Mouse (Mus musculus) liver, postnatal 0 days (tissue): ENCODE results near the gene Sez6. TPM values are rescaled to one million over a fixed set of nuclear protein-coding genes. Genes with fewer than 3 reads are reported as not detected.

Experiments
- ATAC-seq: fragments of 200-750 bp; cut with Nextera tagmentation; 2 replicates; pipeline ENCODE4 v1.8.0; 2017; ENCODE audit warnings: mild to moderate bottlenecking, moderate library complexity
- DNase-seq: peaks from one replicate; pipeline ENCODE4 v3.0.0-alpha.2; 2016
- H3K27ac ChIP-seq: fragments of 300-500 bp; sonication (generic); 2 replicates; pipeline ENCODE4 v1.5.1; 2014; ENCODE audit warnings: antibody characterized with exemption, moderate library complexity, mild to moderate bottlenecking, low read depth
- H3K27me3 ChIP-seq: fragments of 300-500 bp; sonication (generic); 2 replicates; pipeline ENCODE4 v1.6.1; 2014; ENCODE audit warnings: low read length, control low read depth, mixed read lengths; ENCODE audit not compliant: insufficient read depth
- H3K36me3 ChIP-seq: fragments of 300-500 bp; sonication (generic); replicated peaks from 2 replicates; pipeline ENCODE4 v1.6.1; 2014; ENCODE audit warnings: mild to moderate bottlenecking, control low read depth, low read length, moderate library complexity, mixed read lengths; ENCODE audit not compliant: insufficient read depth
- H3K4me1 ChIP-seq: fragments of 300-500 bp; sonication (generic); 2 replicates; pipeline ENCODE4 v1.6.1; 2014; ENCODE audit warnings: antibody characterized with exemption, mild to moderate bottlenecking, control low read depth; ENCODE audit not compliant: insufficient read depth
- H3K4me2 ChIP-seq: fragments of 300-500 bp; sonication (generic); 2 replicates; pipeline ENCODE4 v1.6.1; 2014; ENCODE audit warnings: low read depth, mild to moderate bottlenecking, low read length, moderate library complexity, mixed read lengths
- H3K4me3 ChIP-seq: fragments of 300-500 bp; sonication (generic); 2 replicates; pipeline ENCODE4 v1.5.1; 2014; ENCODE audit warnings: low read depth, low read length
- H3K9ac ChIP-seq: fragments of 300-500 bp; sonication (generic); replicated peaks from 2 replicates; pipeline ENCODE4 v1.6.1; 2014; ENCODE audit warnings: mild to moderate bottlenecking, moderate library complexity
- H3K9me3 ChIP-seq: fragments of 300-500 bp; sonication (generic); 2 replicates; pipeline ENCODE4 v1.6.1; 2016; ENCODE audit warnings: mild to moderate bottlenecking, control low read depth, low read length, mixed read lengths
- CTCF ChIP-seq: sonication (generic); IDR thresholded peaks from 2 replicates; pipeline ENCODE4 v1.5.1; 2016; ENCODE audit warnings: antibody characterized with exemption, low read depth
- EP300 ChIP-seq: IDR thresholded peaks from 2 replicates; pipeline ENCODE4 v1.6.1; 2016; ENCODE audit warnings: antibody characterized with exemption, low read depth, mild to moderate bottlenecking
- WGBS: fragments of 180-500 bp; shearing (Covaris S2); extraction: QIAGEN DNeasy Blood & Tissue Kit; methylation state at CpG from one replicate; pipeline ENCODE4 v1.1.7; 2014; ENCODE audit not compliant: insufficient replicate concordance; 5-methylcytosine and 5-hydroxymethylcytosine counted together
- polyA plus RNA-seq: library from polyadenylated mRNA; unstranded; fragments of >200 nt; fragmentation: Nextera tagmentation; extraction: Ambion mirVana; gene quantifications from 2 replicates; pipeline ENCODE4 v1.2.1, GENCODE M21; 2015

The Sez6 gene
- polyA plus RNA-seq, 1 experiment from 2014 or later, result not detected

- no peaks in the 10 kb centered on the region for H3K9me3 ChIP-seq
- peaks cover 3% of the 10 kb centered on the region; the same call in 1 of the 2 replicates for H3K27me3 ChIP-seq
- DNase-seq (peak; percentile 51), ATAC-seq (no peak)
- H3K4me2 ChIP-seq, result no peak overlapping the region
- no peak overlapping the region for H3K4me3 ChIP-seq
- no peaks in the 10 kb centered on the region for H3K36me3 ChIP-seq
- WGBS, result 24% methylated on average over 9 of the region's 9 CpGs
- H3K27ac ChIP-seq, result no peak overlapping the region
- no peak overlapping the region for H3K9ac ChIP-seq
- TF ChIP-seq CTCF (peak; percentile 78), EP300 (no peak)
- H3K4me1 ChIP-seq, result no peaks in the 10 kb centered on the region; the same call in 1 of the 2 replicates
Observed at GRCm38 (mm10) chr11:77953671-77954070, 23.1 kb downstream of the Sez6 start.

- Histone ChIP-seq H3K9ac (no peak overlapping the region), H3K4me3 (no peak overlapping the region), H3K9me3 (no peaks in the 10 kb centered on the region), H3K4me2 (no peak overlapping the region), H3K27me3 (peaks cover 3% of the 10 kb centered on the region; the same call in 1 of the 2 replicates), H3K27ac (no peak overlapping the region), H3K4me1 (no peaks in the 10 kb centered on the region; the same call in 1 of the 2 replicates), H3K36me3 (no peaks in the 10 kb centered on the region)
- ATAC-seq (no peak), DNase-seq (no peak)
- no peak for TF ChIP-seq EP300
- no peak for TF ChIP-seq CTCF
- 59% methylated on average over 3 of the region's 3 CpGs for WGBS
Observed at GRCm38 (mm10) chr11:77956428-77956827, 25.8 kb downstream of the Sez6 start.

DNA sequence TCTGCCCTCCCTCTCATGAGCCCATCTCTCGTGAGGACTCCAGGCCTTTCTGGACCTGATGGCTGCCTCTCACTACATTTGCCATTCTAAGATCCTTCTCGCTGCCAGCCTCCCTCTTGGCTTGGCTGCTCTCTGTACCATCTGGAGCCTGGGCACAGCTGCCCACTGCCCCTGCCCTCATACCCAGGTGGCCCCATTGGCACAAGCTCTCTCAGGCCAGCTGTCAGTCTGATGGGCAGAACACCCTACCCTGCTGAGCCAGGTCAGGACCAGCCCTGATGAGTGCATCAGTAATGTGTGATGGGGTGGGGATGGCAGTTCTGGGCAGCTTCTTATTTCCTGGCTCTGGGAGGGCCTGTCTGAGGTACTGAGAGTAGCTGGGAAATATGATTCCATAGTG is 27.7 kb downstream of the Sez6 start:
- H3K4me3 ChIP-seq, result no peak overlapping the region
- no peak for ATAC-seq
- H3K9me3 ChIP-seq, result no peaks in the 10 kb centered on the region
- no peak overlapping the region for H3K27ac ChIP-seq
- H3K36me3 ChIP-seq, result no peaks in the 10 kb centered on the region
- peaks cover 7% of the 10 kb centered on the region; the same call in 1 of the 2 replicates for H3K27me3 ChIP-seq
- no peaks in the 10 kb centered on the region; the same call in 1 of the 2 replicates for H3K4me1 ChIP-seq
- 77% methylated on average over 2 of the region's 2 CpGs for WGBS
- no peak for TF ChIP-seq EP300
- no peak for TF ChIP-seq CTCF
- no peak overlapping the region for H3K4me2 ChIP-seq
- DNase-seq, result no peak
- H3K9ac ChIP-seq, result no peak overlapping the region

DNA sequence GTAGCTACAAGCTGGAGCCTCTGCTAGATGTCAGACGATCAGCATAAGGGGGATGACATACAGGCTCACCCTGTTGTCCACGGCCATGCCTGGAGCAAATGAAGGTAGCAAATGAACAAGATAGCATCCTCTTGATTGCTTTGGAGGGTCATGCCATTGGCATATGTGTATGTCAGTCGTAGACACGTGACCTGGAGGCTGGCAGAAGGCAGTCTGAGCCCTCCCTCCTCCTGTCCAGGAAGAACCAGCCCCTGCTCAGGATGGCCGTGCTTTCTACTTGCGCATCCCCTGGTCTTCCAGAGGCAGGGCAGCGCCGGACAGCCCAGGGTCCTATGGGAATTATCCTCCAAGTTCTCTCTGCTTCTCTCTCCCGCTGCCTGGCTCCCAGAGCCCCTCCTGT is 28.3 kb downstream of the Sez6 start:
- no peak overlapping the region for H3K27ac ChIP-seq
- H3K4me1 ChIP-seq, result no peaks in the 10 kb centered on the region; the same call in 1 of the 2 replicates
- H3K9me3 ChIP-seq, result no peaks in the 10 kb centered on the region
- 76% methylated on average over 9 of the region's 9 CpGs for WGBS
- no peak overlapping the region for H3K4me3 ChIP-seq
- no peak for DNase-seq
- no peak overlapping the region for H3K4me2 ChIP-seq
- ATAC-seq, result no peak
- H3K9ac ChIP-seq, result no peak overlapping the region
- H3K36me3 ChIP-seq, result no peaks in the 10 kb centered on the region
- peaks cover 4% of the 10 kb centered on the region; the same call in 1 of the 2 replicates for H3K27me3 ChIP-seq
- TF ChIP-seq CTCF (no peak), EP300 (no peak)

DNA sequence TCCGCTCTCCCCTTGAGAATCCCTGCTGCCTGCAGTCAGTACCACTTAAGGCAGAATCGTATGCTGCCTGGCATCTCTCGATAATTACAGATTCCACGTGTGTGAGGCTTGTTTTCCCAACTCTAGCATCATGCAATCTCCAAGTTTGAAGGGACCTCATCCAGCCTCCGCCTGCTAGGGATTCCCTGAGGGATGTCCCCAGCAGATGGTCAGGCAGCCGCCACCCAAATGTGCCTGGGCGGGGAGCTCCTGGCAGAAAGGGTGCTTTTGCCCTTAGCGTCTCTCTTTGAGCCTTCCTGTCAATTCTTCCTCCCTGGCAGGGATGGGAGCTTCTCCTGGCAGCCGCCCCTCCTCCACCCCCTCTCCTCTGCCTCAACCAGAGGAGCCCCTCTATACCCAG is 29.6 kb downstream of the Sez6 start:
- H3K27me3 ChIP-seq, result peaks cover 4% of the 10 kb centered on the region; the same call in 1 of the 2 replicates
- no peak for DNase-seq
- TF ChIP-seq CTCF (no peak), EP300 (no peak)

GRCm38 (mm10) chr11:77960898-77961297 is 30.3 kb downstream of the Sez6 start:
- ATAC-seq, result no peak
- DNase-seq, result no peak
- no peak for TF ChIP-seq CTCF
- TF ChIP-seq EP300, result no peak

More for the DNA sequence above, 29.6 kb downstream of the Sez6 start:
- no peak overlapping the region for H3K4me3 ChIP-seq
- no peak overlapping the region for H3K9ac ChIP-seq
- H3K36me3 ChIP-seq, result no peaks in the 10 kb centered on the region
- ATAC-seq, result no peak
- H3K4me2 ChIP-seq, result no peak overlapping the region
- H3K27ac ChIP-seq, result no peak overlapping the region
- no peaks in the 10 kb centered on the region for H3K9me3 ChIP-seq
- 54% methylated on average over 9 of the region's 9 CpGs for WGBS
- no peaks in the 10 kb centered on the region; the same call in 1 of the 2 replicates for H3K4me1 ChIP-seq

GRCm38 (mm10) chr11:77962946-77963345 is 32.3 kb downstream of the Sez6 start:
- Histone ChIP-seq H3K27ac (no peak overlapping the region), H3K27me3 (peaks cover 4% of the 10 kb centered on the region; the same call in 1 of the 2 replicates), H3K4me2 (no peak overlapping the region), H3K4me3 (no peak overlapping the region), H3K9ac (no peak overlapping the region), H3K9me3 (no peaks in the 10 kb centered on the region), H3K36me3 (no peaks in the 10 kb centered on the region), H3K4me1 (no peaks in the 10 kb centered on the region)
- TF ChIP-seq CTCF, result no peak
- TF ChIP-seq EP300, result no peak
- DNase-seq, result no peak
- no peak for ATAC-seq
- 82% methylated on average over 10 of the region's 10 CpGs for WGBS

More at GRCm38 (mm10) chr11:77960898-77961297, 30.3 kb downstream of the Sez6 start:
- H3K4me2 ChIP-seq, result no peak overlapping the region
- 41% methylated on average over 5 of the region's 5 CpGs for WGBS
- no peak overlapping the region for H3K27ac ChIP-seq
- no peaks in the 10 kb centered on the region; the same call in 1 of the 2 replicates for H3K4me1 ChIP-seq
- no peak overlapping the region for H3K4me3 ChIP-seq
- peaks cover 4% of the 10 kb centered on the region; the same call in 1 of the 2 replicates for H3K27me3 ChIP-seq
- H3K9ac ChIP-seq, result no peak overlapping the region
- no peaks in the 10 kb centered on the region for H3K36me3 ChIP-seq
- H3K9me3 ChIP-seq, result no peaks in the 10 kb centered on the region
